Mouse (Mus musculus): ENCODE data around the gene Tnfrsf9. TPM values are rescaled to one million over a fixed set of nuclear protein-coding genes. Genes with fewer than 3 reads are reported as not detected.
"Not testable (repeated sequence)": the region's sequence is repeated elsewhere in the genome, so short reads cannot be mapped to it uniquely, and the experiment has no call there.

Tnfrsf9 gene
- total and polyA plus RNA-seq, 2 experiments from 2014 or later = 0.19 to 0.36 TPM

DNA sequence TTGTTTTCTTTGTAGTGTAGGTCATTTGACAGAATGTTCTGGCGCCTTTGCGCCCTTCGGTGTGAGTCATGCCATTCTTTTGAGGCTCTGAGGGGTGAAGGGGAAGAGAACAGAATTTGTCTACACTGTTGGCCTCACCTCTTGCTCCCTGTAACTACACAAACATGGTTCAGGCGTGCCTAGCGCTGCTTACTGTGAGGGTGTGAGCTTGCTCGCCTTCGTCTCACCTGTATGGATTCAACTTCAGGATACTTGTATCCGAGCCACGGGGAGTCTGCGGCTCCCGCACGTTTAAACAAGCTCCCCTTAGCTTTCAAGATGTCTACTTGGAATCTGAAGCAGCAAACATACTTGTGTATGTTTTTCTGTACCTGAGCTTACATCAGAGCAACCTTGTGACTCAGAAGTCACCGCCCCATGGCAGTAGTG lies 43.4 kb upstream of the Tnfrsf9 start:
- Histone ChIP-seq H3K27ac (ENCODE audit: low read depth, low read length) (no peak overlapping the region), H3K4me2 (ENCODE audit: low read depth) (no peak overlapping the region), H3K9ac (no peak overlapping the region), H3K36me3 (ENCODE audit: insufficient read depth) (peaks cover 17% of the 10 kb centered on the region), H3K4me3 (ENCODE audit: low read depth, low read length) (no peak overlapping the region), H3K9me3 (ENCODE audit: low read length) (no peaks in the 10 kb centered on the region), H3K27me3 (ENCODE audit: insufficient read depth, low read length) (no peaks in the 10 kb centered on the region), H3K4me1 (ENCODE audit: insufficient read depth) (no peaks in the 10 kb centered on the region)
- ATAC-seq (no peak), DNase-seq (no peak)
- TF ChIP-seq CTCF (IDR thresholded peaks at IDR 0.05; ENCODE audit: low read depth) = no peak
- 83% methylated on average over 13 of the region's 13 CpGs for WGBS

DNA sequence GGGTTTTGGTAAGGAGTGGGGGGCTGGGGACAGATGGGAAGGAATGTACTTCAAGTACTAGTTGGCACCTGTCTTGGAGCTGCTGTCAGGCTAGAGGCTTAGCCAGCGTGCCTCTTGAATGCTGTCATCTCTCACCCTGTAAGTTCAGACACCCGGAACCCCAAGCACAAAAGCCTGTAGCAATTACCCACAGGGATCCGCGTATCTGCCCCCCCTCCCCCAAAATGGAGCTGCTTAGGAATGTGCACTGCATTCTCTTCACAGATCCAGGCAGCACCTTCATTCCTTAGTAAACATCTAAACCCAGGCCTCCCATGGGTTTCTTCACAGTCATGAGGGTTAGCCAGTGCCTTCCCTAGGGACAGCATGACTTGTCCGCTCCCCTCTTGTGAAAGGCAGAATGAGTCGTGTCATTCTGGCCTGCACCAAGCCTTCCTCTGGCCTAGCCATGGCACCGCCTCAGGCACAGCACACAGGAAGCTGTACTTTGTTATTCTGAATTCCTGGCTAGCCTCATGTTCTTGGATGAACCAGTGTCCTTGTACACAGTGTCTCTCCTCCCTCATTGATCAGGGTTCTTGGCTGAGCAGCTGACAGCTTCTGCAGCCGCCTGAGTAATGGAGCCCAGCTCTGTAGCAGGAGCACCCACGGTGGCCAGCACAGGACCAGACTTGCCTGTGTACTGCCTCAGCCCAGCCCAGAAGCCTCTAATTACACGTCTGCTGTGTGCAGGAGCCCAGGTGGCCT lies 42.8 kb upstream of the Tnfrsf9 start:
- Histone ChIP-seq H3K9ac (no peak overlapping the region), H3K36me3 (ENCODE audit: insufficient read depth) (peaks cover 11% of the 10 kb centered on the region), H3K4me2 (ENCODE audit: low read depth) (no peak overlapping the region), H3K4me1 (ENCODE audit: insufficient read depth) (no peaks in the 10 kb centered on the region), H3K27me3 (ENCODE audit: insufficient read depth, low read length) (no peaks in the 10 kb centered on the region), H3K4me3 (ENCODE audit: low read depth, low read length) (no peak overlapping the region), H3K27ac (ENCODE audit: low read depth, low read length) (no peak overlapping the region), H3K9me3 (ENCODE audit: low read length) (no peaks in the 10 kb centered on the region)
- no peak for DNase-seq
- no peak for TF ChIP-seq CTCF (IDR thresholded peaks at IDR 0.05; ENCODE audit: low read depth)
- WGBS = 31% methylated on average over 10 of the region's 10 CpGs
- ATAC-seq = peak; percentile 56

DNA sequence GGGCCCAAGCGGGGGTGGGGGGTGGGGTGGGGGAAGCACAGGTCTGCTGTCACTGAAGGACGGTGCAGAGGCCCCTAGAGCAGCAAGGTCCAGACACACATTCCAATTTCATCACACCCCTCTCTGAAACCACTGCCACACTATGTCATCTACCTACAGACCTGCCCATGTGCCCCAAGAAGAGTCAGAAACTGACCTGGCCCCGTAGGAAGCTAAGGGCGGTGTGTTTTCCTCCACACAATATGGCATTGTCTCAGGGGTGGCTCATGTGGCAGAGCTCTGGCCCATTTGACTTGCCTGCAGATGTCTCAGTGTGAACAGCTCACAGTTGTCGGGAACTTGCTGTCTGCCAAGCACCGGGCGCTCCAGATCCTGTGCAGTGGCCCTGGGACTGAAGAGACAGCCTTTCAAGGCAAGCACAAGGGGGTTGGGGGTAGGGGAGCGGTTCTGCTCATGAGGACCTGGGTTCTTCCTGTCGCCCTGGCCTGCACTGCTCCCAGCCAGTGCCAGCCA lies 42.2 kb upstream of the Tnfrsf9 start:
- Histone ChIP-seq H3K9me3 (ENCODE audit: low read length) (no peaks in the 10 kb centered on the region), H3K4me2 (ENCODE audit: low read depth) (no peak overlapping the region), H3K36me3 (ENCODE audit: insufficient read depth) (peaks cover 4% of the 10 kb centered on the region), H3K27ac (ENCODE audit: low read depth, low read length) (no peak overlapping the region), H3K27me3 (ENCODE audit: insufficient read depth, low read length) (no peaks in the 10 kb centered on the region), H3K9ac (no peak overlapping the region), H3K4me1 (ENCODE audit: insufficient read depth) (no peaks in the 10 kb centered on the region), H3K4me3 (ENCODE audit: low read depth, low read length) (no peak overlapping the region)
- no peak for TF ChIP-seq CTCF (IDR thresholded peaks at IDR 0.05; ENCODE audit: low read depth)
- peak; percentile 51 for ATAC-seq
- no peak for DNase-seq
- 40% methylated on average over 9 of the region's 9 CpGs for WGBS

DNA sequence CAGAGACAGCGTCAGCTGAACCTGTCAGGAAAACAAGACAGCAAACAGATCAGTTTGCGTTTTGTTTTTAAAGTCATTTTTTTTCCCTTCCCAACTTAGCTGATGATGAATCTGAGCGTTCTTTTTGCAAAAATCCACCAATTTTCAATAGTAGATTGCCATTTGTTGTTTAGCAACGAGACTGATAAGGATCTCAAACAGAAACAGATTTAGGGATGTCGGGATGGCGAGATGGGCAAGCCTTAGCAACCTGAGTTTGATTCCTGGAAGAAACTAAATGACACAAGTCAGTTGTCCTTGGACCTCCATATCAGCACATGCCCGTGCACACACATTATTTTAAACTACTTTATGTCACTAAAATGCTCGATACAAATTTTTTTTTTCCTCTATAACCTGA lies 41.7 kb upstream of the Tnfrsf9 start:
- H3K4me1 ChIP-seq (ENCODE audit: insufficient read depth) = no peaks in the 10 kb centered on the region
- H3K9me3 ChIP-seq (ENCODE audit: low read length) = no peaks in the 10 kb centered on the region
- H3K27me3 ChIP-seq (ENCODE audit: insufficient read depth, low read length) = no peaks in the 10 kb centered on the region
- no peak overlapping the region for H3K4me2 ChIP-seq (ENCODE audit: low read depth)
- H3K27ac ChIP-seq (ENCODE audit: low read depth, low read length) = no peak overlapping the region
- DNase-seq (no peak), ATAC-seq (no peak)
- no peak for TF ChIP-seq CTCF (IDR thresholded peaks at IDR 0.05; ENCODE audit: low read depth)
- WGBS = 83% methylated on average over 8 of the region's 8 CpGs
- no peak overlapping the region for H3K9ac ChIP-seq
- no peaks in the 10 kb centered on the region for H3K36me3 ChIP-seq (ENCODE audit: insufficient read depth)
- H3K4me3 ChIP-seq (ENCODE audit: low read depth, low read length) = no peak overlapping the region

DNA sequence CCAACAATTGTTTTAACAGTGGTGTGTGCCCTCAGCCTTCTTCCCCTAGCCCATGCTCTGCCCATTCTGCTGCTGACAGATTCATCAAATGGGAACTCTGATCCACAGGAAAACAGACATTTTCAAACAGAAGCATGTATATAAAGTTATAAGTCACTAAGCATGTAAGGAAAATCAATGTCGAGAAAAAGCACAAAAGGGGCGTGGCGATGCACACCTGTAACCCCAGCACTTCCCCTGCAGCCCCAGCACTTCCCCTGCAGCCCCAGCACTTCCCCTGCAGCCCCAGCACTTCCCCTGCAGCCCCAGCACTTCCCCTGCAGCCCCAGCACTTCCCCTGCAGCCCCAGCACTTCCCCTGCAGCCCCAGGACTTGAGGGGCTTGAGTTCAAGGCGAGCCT lies 39.9 kb upstream of the Tnfrsf9 start:
- H3K9me3 ChIP-seq (ENCODE audit: low read length) = peaks cover 12% of the 10 kb centered on the region; the same call in 1 of the 2 replicates
- 77% methylated on average over 4 of the region's 4 CpGs for WGBS
- ATAC-seq; H3K4me3 ChIP-seq (ENCODE audit: low read depth, low read length); DNase-seq; H3K36me3 ChIP-seq (ENCODE audit: insufficient read depth); H3K9ac ChIP-seq; H3K4me1 ChIP-seq (ENCODE audit: insufficient read depth); H3K27me3 ChIP-seq (ENCODE audit: insufficient read depth, low read length); H3K27ac ChIP-seq (ENCODE audit: low read depth, low read length); H3K4me2 ChIP-seq (ENCODE audit: low read depth): not testable (repeated sequence)

DNA sequence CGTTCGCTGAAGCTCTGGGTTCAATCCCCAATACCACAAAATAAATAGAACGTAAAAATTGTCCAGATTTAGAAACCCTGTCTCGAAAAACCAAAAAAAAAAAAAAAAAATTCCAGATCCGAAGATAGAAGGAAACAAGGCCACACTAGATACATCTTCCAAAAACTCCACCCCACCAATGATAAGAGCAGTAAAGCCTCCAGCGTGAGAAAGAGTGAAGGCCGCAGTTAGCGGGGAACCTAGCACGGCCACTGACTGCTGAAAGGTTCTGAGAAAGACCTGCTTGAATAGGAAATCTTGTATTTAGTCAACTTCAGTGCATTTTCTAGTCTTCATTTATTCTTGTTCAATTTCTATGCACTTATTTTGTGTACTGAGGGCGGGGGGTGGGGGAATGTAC lies 39.0 kb upstream of the Tnfrsf9 start:
- TF ChIP-seq CTCF (IDR thresholded peaks at IDR 0.05; ENCODE audit: low read depth) = no peak
- WGBS = 90% methylated on average over 10 of the region's 10 CpGs
- H3K9me3 ChIP-seq (ENCODE audit: low read length) = peaks cover 17% of the 10 kb centered on the region; the same call in 1 of the 2 replicates
- DNase-seq (no peak), ATAC-seq (no peak)
- H3K4me3 ChIP-seq (ENCODE audit: low read depth, low read length) = no peak overlapping the region
- H3K27ac ChIP-seq (ENCODE audit: low read depth, low read length) = no peak overlapping the region
- H3K4me2 ChIP-seq (ENCODE audit: low read depth) = no peak overlapping the region
- no peak overlapping the region for H3K9ac ChIP-seq
- H3K4me1 ChIP-seq (ENCODE audit: insufficient read depth) = no peaks in the 10 kb centered on the region
- no peaks in the 10 kb centered on the region for H3K36me3 ChIP-seq (ENCODE audit: insufficient read depth)
- no peaks in the 10 kb centered on the region for H3K27me3 ChIP-seq (ENCODE audit: insufficient read depth, low read length)

DNA sequence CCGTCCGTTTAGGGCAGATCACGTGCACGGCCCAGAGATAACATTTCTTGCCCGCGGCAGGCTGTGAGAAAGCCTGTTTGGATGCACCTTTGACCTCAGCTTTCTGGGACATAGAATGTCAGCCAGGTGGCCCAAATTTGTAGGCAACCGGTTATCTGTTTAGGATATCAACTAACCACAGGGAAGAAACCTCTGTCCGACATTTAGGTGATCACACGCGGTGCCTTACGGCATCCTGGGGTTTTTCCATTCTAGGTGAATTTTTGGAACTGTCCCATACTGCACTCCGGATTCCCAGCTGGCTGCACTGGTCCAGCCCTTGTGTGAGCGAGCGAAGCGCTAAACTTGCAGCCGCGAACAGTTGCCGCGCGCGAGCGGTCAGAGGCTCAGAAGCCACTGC lies 34.7 kb upstream of the Tnfrsf9 start:
- H3K27ac ChIP-seq (ENCODE audit: low read depth, low read length) = no peak overlapping the region
- peaks cover 17% of the 10 kb centered on the region; the same call in 1 of the 2 replicates for H3K9me3 ChIP-seq (ENCODE audit: low read length)
- 98% methylated on average over 22 of the region's 22 CpGs for WGBS
- ATAC-seq (no peak), DNase-seq (no peak)
- no peak overlapping the region for H3K4me2 ChIP-seq (ENCODE audit: low read depth)
- no peak overlapping the region for H3K4me3 ChIP-seq (ENCODE audit: low read depth, low read length)
- TF ChIP-seq CTCF (IDR thresholded peaks at IDR 0.05; ENCODE audit: low read depth) = no peak
- H3K4me1 ChIP-seq (ENCODE audit: insufficient read depth) = no peaks in the 10 kb centered on the region
- no peak overlapping the region for H3K9ac ChIP-seq
- H3K27me3 ChIP-seq (ENCODE audit: insufficient read depth, low read length) = no peaks in the 10 kb centered on the region
- no peaks in the 10 kb centered on the region for H3K36me3 ChIP-seq (ENCODE audit: insufficient read depth)

Measured in forebrain, postnatal 0 days (tissue).